Mouse (Mus musculus): ENCODE measurements around the gene Brix1. TPM values are rescaled to one million over a fixed set of nuclear protein-coding genes. Genes with fewer than 3 reads are reported as not detected.

Gene Brix1
- polyA plus RNA-seq, 2 experiments from 2014 or later: 145 to 167 TPM

- no peak for ATAC-seq
Observed at GRCm38 (mm10) chr15:10442275-10442674, 43.5 kb downstream of the Brix1 start.

GRCm38 (mm10) chr15:10441493-10441892 lies 44.3 kb downstream of the Brix1 start:
- no peak for ATAC-seq

DNA sequence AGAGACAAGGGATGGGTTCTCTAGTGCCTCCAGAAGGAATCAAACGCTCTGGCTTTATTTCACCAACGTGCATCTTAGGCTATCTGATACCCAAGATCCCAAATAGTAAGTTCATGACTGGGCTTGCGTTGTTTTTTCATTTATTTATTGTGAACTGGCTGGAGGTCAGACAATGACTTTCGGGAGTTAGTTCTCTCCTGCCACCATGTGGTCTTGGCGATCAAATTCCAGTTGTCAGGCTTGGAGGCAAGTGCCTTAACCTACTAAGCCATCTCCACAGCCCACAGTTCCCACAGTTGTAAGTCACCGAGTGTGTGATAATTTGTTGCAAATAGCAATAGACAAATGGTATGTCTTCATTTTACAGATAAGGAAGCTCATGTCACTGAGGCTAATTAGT lies 45.8 kb downstream of the Brix1 start:
- ATAC-seq: no peak

- no peak for ATAC-seq
Observed at GRCm38 (mm10) chr15:10436893-10437292, 48.9 kb downstream of the Brix1 start.

- no peak for ATAC-seq
Observed at GRCm38 (mm10) chr15:10426545-10427266, 59.0 kb downstream of the Brix1 start.

DNA sequence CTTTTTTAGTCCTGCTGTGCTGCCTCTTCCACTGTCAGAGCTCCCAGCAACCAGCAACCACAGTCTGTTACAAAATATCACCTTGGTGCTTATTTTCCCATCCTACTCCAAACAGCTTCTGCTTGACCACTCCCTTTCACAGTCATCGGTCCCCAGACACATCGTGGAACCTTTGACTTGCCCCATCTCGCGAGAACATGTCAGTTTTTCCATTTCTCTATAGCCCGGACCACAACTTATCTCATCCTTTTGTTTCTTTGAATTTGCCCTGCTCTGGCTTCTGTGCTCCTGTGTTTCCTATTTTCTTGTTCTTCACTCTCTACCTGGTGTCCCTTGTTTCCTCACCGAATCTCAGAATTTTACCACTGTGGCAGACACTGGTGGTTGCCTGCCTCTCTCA lies 59.6 kb downstream of the Brix1 start:
- no peak for ATAC-seq

Other genes with a start within 250 kb of the Brix1 start
- gene Gm21973, start 160.6 kb downstream of the Brix1 start, polyA plus RNA-seq (2017; shearing (Covaris generic)): not detected
- not detected for gene Agxt2, start 127.4 kb downstream of the Brix1 start, polyA plus RNA-seq (2017; shearing (Covaris generic))
- gene Dnajc21, start 15.4 kb downstream of the Brix1 start, polyA plus RNA-seq (2017; shearing (Covaris generic)): 10 to 100 TPM; 11.7 to 13.9 TPM
- gene Rad1, start 71 bp upstream of the Brix1 start, polyA plus RNA-seq (2017; shearing (Covaris generic)): 10 to 100 TPM; 26.8 TPM
- not detected for gene Ttc23l, start 72.7 kb upstream of the Brix1 start, polyA plus RNA-seq (2017; shearing (Covaris generic))
- 1 to 10 TPM in 1 of 2 experiments, under 1 TPM in 1; 0.99 to 1.5 TPM for gene Rai14, start 228.7 kb upstream of the Brix1 start, polyA plus RNA-seq (2017; shearing (Covaris generic))

Measured in activated CD4-positive, CD25-positive, alpha-beta regulatory T cell, adult 4 months (primary cell).